Mouse (Mus musculus) G1E (cell line): ENCODE results near the gene Asb6. TPM values are rescaled to one million over a fixed set of nuclear protein-coding genes. Genes with fewer than 3 reads are reported as not detected.

Experiments used
- ATAC-seq: 2 replicates; pipeline ENCODE4 v1.8.0; 2016; ENCODE audit warnings: mild to moderate bottlenecking; ENCODE audit not compliant: insufficient number of reproducible peaks, poor library complexity, low FRiP score, severe bottlenecking; ENCODE audit errors: extremely low read depth
- DNase-seq: peaks from one replicate; pipeline ENCODE4 v3.0.0; 2012; ENCODE audit warnings: low spot score
- H3K27me3 ChIP-seq: 2 replicates; pipeline ENCODE4 v1.6.1; 2012; ENCODE audit warnings: mild to moderate bottlenecking, low read length, inconsistent platforms; ENCODE audit not compliant: insufficient read depth
- H3K36me3 ChIP-seq: replicated peaks from 2 replicates; pipeline ENCODE3; 2012; ENCODE audit warnings: mild to moderate bottlenecking, inconsistent platforms
- H3K4me1 ChIP-seq: 2 replicates; pipeline ENCODE4 v1.6.1; 2012; ENCODE audit warnings: low read depth, low read length, inconsistent platforms, mixed read lengths; ENCODE audit not compliant: insufficient read depth
- H3K4me3 ChIP-seq: 2 replicates; pipeline ENCODE4 v1.5.1; 2012; ENCODE audit warnings: low read depth, mild to moderate bottlenecking, inconsistent platforms, low read length, moderate library complexity, mixed read lengths
- H3K9me3 ChIP-seq: replicated peaks from 2 replicates; pipeline ENCODE4 v1.6.1; 2012; ENCODE audit warnings: inconsistent platforms
- CTCF ChIP-seq: IDR thresholded peaks from 2 replicates; pipeline ENCODE4 v1.5.1; 2012; ENCODE audit warnings: low read depth, low read length, inconsistent platforms, mixed read lengths
- GATA1 ChIP-seq: IDR thresholded peaks from 2 replicates; pipeline ENCODE4 v1.6.1; 2012; ENCODE audit warnings: borderline replicate concordance, low read length, inconsistent platforms, mixed read lengths
- GATA2 ChIP-seq: IDR thresholded peaks from 2 replicates; pipeline ENCODE4 v1.6.1; 2012; ENCODE audit warnings: low read depth, low read length, inconsistent platforms, borderline replicate concordance
- POLR2AphosphoS5 ChIP-seq: IDR thresholded peaks from 2 replicates; pipeline ENCODE4 v1.6.1; 2012; ENCODE audit warnings: low read depth, low read length, inconsistent platforms; ENCODE audit not compliant: insufficient replicate concordance
- TAL1 ChIP-seq: conservative IDR thresholded peaks from 2 replicates; pipeline ENCODE4 v1.6.1; 2012; ENCODE audit warnings: low read depth, low read length, inconsistent platforms, mixed read lengths
- polyA plus RNA-seq: library from polyadenylated mRNA; stranded (reverse); fragments of >175 nt; gene quantifications from 2 replicates; pipeline ENCODE4 v1.2.3, GENCODE M21; 2012
- total RNA-seq, 2 experiments: library from RNA; stranded (forward) in 1 of 2; stranded (reverse) in 1 of 2; fragments of 200-1000 nt in 1 of 2; fragments of >200 nt in 1 of 2; fragmentation: Nextera tagmentation in 1 of 2; gene quantifications; 2 replicates each; pipeline ENCODE4 v1.2.3; 2014 to 2017

The Asb6 gene
- total and polyA plus RNA-seq, 3 experiments = 15.2 to 38.8 (median 17.9) TPM

DNA sequence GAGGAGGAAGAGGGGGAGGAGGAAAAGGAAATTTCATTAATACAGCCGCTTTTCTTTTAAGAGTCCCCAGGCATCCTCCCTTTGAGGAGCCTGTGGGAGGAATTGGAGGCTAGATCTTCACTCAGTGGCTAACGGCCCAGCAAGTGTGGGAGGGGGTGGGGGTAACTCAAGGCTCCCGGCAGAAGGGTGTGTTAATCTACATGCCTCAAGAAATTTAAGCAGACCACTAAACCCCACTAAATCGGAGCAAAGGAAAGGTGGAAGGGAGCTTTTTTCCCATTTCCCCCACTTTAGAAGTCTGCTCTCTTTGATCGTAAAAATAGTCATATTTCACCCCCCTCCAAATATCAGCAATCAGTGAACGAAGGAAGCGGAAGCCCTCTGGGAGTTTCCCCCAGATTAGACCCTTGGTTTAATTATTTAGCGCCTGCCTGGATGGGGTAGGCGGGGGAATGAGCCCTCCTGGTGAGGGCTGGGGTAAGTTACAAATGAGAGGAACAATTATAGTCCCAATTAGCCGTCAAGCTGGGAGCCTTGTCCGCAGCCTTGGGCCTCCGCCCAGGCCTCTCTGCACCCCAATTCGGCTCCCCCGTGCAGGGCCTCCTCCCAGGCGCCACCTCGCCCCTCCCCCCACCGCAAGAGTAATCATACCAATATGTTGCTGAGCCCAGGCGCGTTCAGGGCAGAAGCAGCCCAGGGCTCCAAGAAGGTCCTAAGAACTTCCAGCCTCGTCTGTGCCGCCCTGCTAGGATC is 6.3 kb upstream of the Asb6 start:
- Histone ChIP-seq H3K4me1 (peaks cover 30% of the 10 kb centered on the region), H3K4me3 (peak overlapping the region; percentile 58; the same call in 1 of the 2 replicates), H3K27me3 (peaks cover 14% of the 10 kb centered on the region), H3K9me3 (no peaks in the 10 kb centered on the region), H3K36me3 (no peaks in the 10 kb centered on the region)
- TF ChIP-seq POLR2AphosphoS5 (no peak), GATA2 (no peak), CTCF (no peak), TAL1 (no peak), GATA1 (no peak)
- peak; percentile 83 for DNase-seq
- ATAC-seq = no peak; the same call in 1 of the 2 replicates

DNA sequence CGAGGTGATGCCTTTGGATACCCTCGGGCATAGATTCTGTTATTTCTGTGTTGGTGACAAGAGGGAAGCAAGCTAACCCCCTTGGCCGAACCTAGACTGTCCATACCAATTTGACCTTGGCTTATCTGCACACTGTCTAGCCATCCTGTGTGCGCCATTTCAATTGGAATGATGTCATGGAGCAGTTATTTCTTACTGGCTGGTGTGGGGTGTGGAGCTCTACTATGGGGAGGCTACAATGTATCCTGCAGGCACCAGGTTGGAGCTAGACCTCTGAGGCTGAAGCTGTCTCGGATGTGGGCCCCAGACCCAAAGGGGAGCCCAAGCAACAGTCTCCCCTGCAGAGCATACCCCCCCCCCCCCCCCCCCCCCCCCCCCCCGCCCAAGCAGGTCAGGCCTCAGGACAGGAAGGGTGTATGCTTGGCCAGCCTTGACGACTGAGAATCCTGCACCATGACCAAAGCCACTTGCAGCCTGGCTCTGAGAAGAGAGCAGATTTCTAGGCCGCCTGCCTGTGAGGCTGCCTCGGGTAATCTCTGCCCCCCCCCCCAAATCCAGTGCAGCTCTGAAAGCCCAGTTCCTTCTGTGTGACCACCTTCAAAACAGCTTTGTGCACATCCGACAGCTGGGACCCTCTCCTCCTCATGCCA is 4.4 kb upstream of the Asb6 start, which contains the start of gene Prrx2:
Gene Prrx2, plus strand, starts transcription at position 600 of the 650 bp plus-strand sequence.
- TF ChIP-seq GATA1 (no peak), CTCF (no peak), GATA2 (no peak), TAL1 (no peak)
- H3K36me3 ChIP-seq = no peaks in the 10 kb centered on the region
- no peak for ATAC-seq

DNA sequence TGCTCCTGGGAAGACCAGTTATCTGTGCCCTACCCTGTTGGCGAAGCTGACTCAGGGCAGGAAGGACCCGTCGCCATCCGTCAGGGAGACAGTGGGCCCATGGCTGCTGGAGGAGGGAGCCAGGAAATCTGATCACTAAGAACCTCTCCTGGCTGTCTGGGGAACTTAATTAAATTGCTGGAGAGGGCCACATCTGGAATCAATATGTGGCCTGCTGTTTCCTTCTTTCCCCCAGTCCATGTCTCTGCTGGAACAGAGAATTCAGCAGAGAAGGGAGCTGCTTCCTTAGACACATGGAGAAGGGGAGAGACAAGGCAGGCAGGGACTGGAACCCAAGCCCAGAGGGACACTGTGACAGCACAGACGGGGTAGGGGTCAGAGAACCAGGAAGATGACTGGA is 3.5 kb upstream of the Asb6 start:
- ATAC-seq (no peak), DNase-seq (no peak)
- TF ChIP-seq GATA1 (no peak), CTCF (no peak), TAL1 (no peak), GATA2 (no peak), POLR2AphosphoS5 (no peak)
- Histone ChIP-seq H3K4me1 (peaks cover 41% of the 10 kb centered on the region), H3K9me3 (no peaks in the 10 kb centered on the region), H3K4me3 (no peak overlapping the region), H3K27me3 (peaks cover 13% of the 10 kb centered on the region), H3K36me3 (no peaks in the 10 kb centered on the region)

More for the DNA sequence above, 4.4 kb upstream of the Asb6 start, which contains the start of gene Prrx2:
- H3K4me1 ChIP-seq = peaks cover 33% of the 10 kb centered on the region
- H3K27me3 ChIP-seq = peaks cover 12% of the 10 kb centered on the region
- DNase-seq = no peak
- H3K4me3 ChIP-seq = no peak within 1 kb of the TSS
- no peaks in the 10 kb centered on the region for H3K9me3 ChIP-seq

DNA sequence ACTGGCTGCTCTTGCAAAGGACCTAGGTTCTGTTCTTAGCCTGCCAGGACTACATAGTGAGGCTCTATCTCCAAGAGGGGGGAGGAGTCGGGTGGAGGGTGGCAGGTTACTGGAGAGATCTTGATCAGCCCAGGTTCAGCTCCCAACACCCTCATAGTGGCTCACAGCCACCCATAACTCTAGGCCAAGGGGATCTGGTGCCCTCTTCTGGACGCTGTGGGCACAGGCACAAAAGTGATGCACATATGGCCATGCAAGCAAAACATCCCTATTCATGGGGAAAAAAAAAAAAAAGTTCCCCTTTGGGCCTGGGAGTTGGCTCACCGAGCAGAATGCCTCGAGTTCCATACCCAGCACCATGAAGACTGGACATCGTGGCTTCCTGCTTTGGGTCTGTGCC is 818 bp downstream of the Asb6 start:
- no peak for ATAC-seq
- Histone ChIP-seq H3K9me3 (no peaks in the 10 kb centered on the region), H3K4me1 (peaks cover 41% of the 10 kb centered on the region), H3K36me3 (peaks cover 30% of the 10 kb centered on the region), H3K27me3 (peaks cover 10% of the 10 kb centered on the region), H3K4me3 (no peak overlapping the region)
- TF ChIP-seq CTCF (peak; percentile 37), GATA2 (no peak)
- no peak for DNase-seq

DNA sequence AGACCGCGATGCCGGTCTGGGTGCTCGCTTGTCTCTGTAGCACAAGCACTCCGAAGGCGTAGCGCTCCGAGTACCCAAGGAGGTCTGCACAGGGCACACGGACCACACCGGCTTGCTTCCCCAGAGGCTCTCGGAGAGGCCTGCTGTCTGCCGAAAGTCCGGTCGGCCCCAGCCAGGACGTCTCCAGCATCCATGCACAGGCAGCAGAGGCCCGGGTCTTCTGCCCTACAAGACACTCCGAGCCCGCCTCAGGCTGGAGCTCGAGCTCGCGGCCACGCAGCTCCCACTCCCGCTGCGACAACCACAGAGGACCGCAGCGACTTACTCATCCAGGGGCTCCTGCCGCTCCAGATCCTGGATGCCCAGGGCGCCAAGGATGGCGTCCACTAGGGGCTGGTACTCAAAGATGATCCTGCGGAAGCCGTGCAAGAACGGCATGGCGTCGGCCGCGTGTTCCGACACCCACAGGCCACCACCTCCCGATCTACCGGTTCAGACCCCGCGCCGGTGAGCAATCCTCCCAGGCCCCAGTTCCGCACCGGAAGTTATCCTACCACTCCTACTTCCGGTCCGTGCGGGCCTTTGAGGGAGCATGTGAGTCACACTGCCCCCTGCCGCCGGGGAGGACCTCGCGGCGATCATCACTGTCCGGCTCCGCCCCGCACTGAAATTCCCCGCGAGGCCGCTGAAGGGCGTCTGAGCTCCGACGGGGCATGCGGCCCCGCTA is 2.2 kb downstream of the Asb6 start:
- ATAC-seq (peak; percentile 81), DNase-seq (peak; percentile 85)
- Histone ChIP-seq H3K9me3 (no peaks in the 10 kb centered on the region), H3K4me1 (peaks cover 55% of the 10 kb centered on the region), H3K36me3 (peaks cover 44% of the 10 kb centered on the region), H3K4me3 (peak overlapping the region; percentile 81), H3K27me3 (peaks cover 10% of the 10 kb centered on the region)
- TF ChIP-seq CTCF = peak; percentile 51; the same call in 1 of the 2 replicates
- no peak for TF ChIP-seq TAL1
- TF ChIP-seq GATA2 = no peak
- TF ChIP-seq GATA1 = no peak
